In genomic region chr13:93839137-93839630, GRCm38 (mm10) we compare ENCODE assay signal across 9 mouse cellular contexts.
A peak's percentile ranks its signal among the peaks of the same experiment; 100 is the strongest.
DNase-seq lines count a peak whose midpoint lies in the region; ATAC-seq and TF ChIP-seq lines count a peak whose summit lies in the region.
"Had no signal": no experiment of that assay in that cellular context is flagged by ENCODE, and none has a peak within 500 bp of the region (broad histone marks: within the 10 kb centered on the region; RNA-seq: fewer than 3 reads in every experiment).

No protein-coding gene starts in this region.

- no peaks in the 10 kb centered on the region for H3K9me3 ChIP-seq in intestine, embryonic 14.5 days (ENCODE audit: control insufficient read depth, low read length)
- no peaks in the 10 kb centered on the region for H3K9me3 ChIP-seq in midbrain, postnatal 0 days (ENCODE audit: low read length)

- H3K4me3 ChIP-seq in intestine, embryonic 14.5 days (ENCODE audit: low read depth, low read length): no peak overlapping the region
- H3K4me3 ChIP-seq in midbrain, postnatal 0 days (ENCODE audit: low read depth, low read length): no peak overlapping the region
- H3K4me3 ChIP-seq: megakaryocyte, embryonic 14.5 days had no signal

- TF ChIP-seq CTCF in midbrain, postnatal 0 days (IDR thresholded peaks at IDR 0.05): no peak; the same call in 1 of the 2 replicates

- no peaks in the 10 kb centered on the region for H3K27me3 ChIP-seq in intestine, embryonic 14.5 days (replicated peaks; ENCODE audit: control insufficient read depth, insufficient read depth, low read length)
- H3K27me3 ChIP-seq in midbrain, postnatal 0 days (ENCODE audit: insufficient read depth, low read length): no peaks in the 10 kb centered on the region

- no peak overlapping the region for H3K9ac ChIP-seq in intestine, embryonic 14.5 days (ENCODE audit: low read length)
- no peak overlapping the region for H3K9ac ChIP-seq in midbrain, postnatal 0 days (replicated peaks; ENCODE audit: low read length, poor library complexity, severe bottlenecking)

- peak; percentile 16 to 60 for DNase-seq in adrenal gland, adult (ENCODE audit: inconsistent age in 2 of 2, low spot score in 1 of 2)
- DNase-seq in adrenal gland, postnatal 36 days: no peak
- DNase-seq in cerebellum, postnatal 25 days: peak; percentile 41 to 42
- DNase-seq in heart, adult 11 months: peak; percentile 98
- peak; percentile 61 for DNase-seq in intestine, embryonic 14.5 days (ENCODE audit: low spot score)
- DNase-seq in midbrain, postnatal 0 days (ENCODE audit: low spot score): peak; percentile 63
- DNase-seq in right cerebral cortex, postnatal 36 days (ENCODE audit: low spot score in 2 of 2): no peak

- peak overlapping the region; percentile 75 for H3K27ac ChIP-seq in intestine, embryonic 14.5 days (ENCODE audit: low read depth)
- peak overlapping the region; percentile 68 for H3K27ac ChIP-seq in midbrain, postnatal 0 days (ENCODE audit: low read depth, low read length)

- H3K4me1 ChIP-seq in intestine, embryonic 14.5 days (replicated peaks; ENCODE audit: control insufficient read depth, insufficient read depth, low read length): peaks cover 27% of the 10 kb centered on the region
- peaks cover 7% of the 10 kb centered on the region; the same call in 1 of the 2 replicates for H3K4me1 ChIP-seq in midbrain, postnatal 0 days (ENCODE audit: insufficient read depth, low read length)

- 23% methylated on average over 10 of the region's 10 CpGs for WGBS in intestine, embryonic 14.5 days
- 17% methylated on average over 10 of the region's 10 CpGs for WGBS in midbrain, postnatal 0 days

- peak overlapping the region; percentile 1; the same call in 1 of the 2 replicates for H3K4me2 ChIP-seq in intestine, embryonic 14.5 days (ENCODE audit: low read length)
- H3K4me2 ChIP-seq in midbrain, postnatal 0 days (ENCODE audit: low read depth, low read length, poor library complexity, severe bottlenecking): 0 out of 2 replicates have a peak overlapping the region, but pooled peaks have one; percentile 12

- ATAC-seq in intestine, embryonic 14.5 days (replicated peaks; ENCODE audit: low FRiP score, low TSS enrichment, low read depth): peak; percentile 64
- peak; percentile 66; the same call in 1 of the 2 replicates for ATAC-seq in midbrain, postnatal 0 days (ENCODE audit: low FRiP score)
- no peak for ATAC-seq in erythroblast, adult 5-6 weeks (replicated peaks; ENCODE audit: low FRiP score, poor library complexity, severe bottlenecking)

- no peaks in the 10 kb centered on the region for H3K36me3 ChIP-seq in intestine, embryonic 14.5 days (ENCODE audit: control insufficient read depth, insufficient read depth, low read length)
- H3K36me3 ChIP-seq in midbrain, postnatal 0 days (ENCODE audit: insufficient read depth, low read length): no peaks in the 10 kb centered on the region

Comparison
In these comparisons a context has a peak if more than half of its experiments do, and no peak if none do; other contexts are left out.
1. DNase-seq: peak in adrenal gland, adult (2 of 2), cerebellum, postnatal 25 days (2 of 2), heart, adult 11 months (single experiment), intestine, embryonic 14.5 days (single experiment) and midbrain, postnatal 0 days (single experiment); none in adrenal gland, postnatal 36 days (0 of 2) and right cerebral cortex, postnatal 36 days (0 of 2).